Mouse (Mus musculus): ENCODE measurements around the gene C1qa. TPM values are rescaled to one million over a fixed set of nuclear protein-coding genes. Genes with fewer than 3 reads are reported as not detected.

The C1qa gene
- polyA plus RNA-seq, 1 experiment, result 140 TPM

DNA sequence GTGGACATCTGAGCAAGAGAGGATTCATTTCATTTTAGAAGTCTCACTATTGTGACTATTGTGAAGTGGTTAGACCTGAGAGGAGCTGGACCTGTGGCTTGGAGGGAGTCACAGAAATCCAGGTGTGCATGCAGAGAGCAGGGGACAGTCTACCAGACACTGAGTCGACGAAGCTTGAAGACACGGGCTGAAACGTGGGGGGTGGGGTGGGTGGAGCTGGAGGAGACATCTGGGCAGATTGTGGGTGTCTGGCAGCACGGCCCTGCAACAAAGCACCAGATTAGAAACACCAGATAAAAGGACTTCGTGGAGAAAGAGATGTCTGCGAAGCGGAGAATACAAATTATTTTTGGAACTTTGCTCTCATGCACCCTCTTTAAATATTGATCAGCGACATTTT, 35.1 kb downstream of the C1qa start:
- DNase-seq (ENCODE audit: low spot score), result no peak

DNA sequence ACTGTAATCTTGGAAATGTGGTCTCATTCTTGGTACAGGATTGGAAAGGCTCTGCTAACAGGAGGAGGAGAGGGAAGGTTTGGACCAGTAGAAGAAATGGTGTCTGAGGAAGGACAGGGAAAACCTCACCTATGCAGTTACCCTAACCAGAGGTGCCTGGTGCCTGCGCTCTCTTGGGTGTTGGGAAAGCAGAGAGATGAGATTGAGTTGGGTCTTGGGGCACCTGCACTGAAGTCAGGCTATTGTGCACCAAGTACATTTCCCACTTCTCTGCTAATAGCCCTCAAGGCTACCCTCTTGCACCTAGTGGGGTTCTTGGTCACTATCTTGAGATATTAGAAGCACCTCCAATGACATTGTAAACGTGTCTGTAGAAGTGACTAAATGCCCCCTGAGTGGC, 36.2 kb downstream of the C1qa start:
- no peak for DNase-seq (ENCODE audit: low spot score)

DNA sequence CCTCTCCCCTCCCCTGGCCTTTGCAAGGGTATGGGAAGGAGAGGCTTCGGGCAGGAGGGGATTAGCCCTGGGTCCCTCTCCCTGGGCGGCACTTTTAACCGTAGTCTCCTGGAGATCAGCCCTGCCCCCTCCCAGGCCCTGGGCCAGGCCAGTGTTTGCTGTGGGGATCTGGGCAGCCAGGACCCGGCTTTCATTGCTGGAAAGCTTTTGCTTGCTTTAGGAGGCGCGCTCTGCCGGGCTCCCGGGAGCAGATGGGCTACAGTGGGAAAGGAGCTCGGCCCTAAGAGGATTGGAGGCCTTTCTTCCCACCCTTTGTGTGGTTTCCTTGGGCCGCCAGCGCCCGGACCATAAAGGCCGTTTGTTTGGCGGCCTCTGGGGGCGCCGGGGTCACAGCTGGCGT, 36.8 kb downstream of the C1qa start:
- DNase-seq (ENCODE audit: low spot score), result no peak

DNA sequence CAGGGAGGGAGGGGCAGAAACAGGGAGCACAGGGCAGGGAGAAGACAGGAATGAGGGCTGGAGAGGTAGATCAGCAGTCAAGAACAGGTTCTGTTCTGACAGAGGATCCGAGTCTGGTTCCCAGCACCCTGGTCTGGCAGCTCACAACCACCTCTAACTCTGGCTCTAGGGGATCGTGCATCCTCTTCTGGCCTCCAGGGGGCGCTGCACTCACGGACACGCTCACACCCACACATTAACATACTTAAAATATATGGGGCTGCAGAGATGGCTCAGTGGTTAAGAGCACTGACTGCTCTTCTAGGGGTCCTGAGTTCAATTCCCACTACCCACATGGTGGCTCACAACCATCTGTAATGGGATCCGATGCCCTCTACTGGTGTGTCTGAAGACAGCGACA, 38.6 kb downstream of the C1qa start:
- no peak for DNase-seq (ENCODE audit: low spot score)

DNA sequence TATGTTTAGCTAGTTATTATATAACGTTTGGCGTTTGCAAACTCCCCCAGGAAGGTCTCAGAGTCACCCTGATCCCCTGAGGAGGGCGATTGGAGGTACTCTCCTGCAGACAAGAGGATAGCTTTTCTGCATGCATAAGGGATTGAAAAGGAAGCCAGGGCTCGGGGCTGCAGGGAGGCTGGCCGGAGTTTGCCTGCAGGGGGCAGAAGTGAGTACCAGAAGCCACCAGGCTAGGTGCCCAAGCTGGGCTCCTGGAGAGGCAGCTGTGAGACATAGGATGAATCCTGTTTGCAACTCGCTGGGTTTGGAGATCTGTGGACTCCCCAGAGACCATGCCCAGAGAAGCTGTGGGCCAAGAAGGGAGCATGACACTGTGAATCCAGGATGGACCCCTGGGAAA, 43.5 kb downstream of the C1qa start:
- DNase-seq (ENCODE audit: low spot score), result no peak

DNA sequence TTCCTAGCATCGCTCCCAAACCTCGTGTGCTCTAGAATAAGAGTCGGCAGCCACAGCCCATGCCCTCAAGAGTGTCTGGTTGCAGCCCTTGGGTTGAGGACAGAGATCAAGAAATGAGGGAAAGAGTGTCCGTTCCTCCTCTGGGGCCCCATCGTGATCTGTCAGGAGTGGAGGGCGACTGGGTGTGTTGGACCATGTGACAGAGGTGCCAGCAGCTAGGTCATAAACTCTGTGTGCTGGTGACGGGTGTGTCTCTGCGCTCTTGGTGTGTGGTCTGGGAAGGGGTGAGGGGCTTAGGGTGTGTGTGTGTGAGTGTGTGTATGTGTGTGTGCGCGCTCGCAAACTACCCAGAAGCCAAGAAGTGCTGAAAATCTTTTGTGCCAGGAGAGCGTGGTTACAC, 45.6 kb downstream of the C1qa start:
- no peak for DNase-seq (ENCODE audit: low spot score)

DNA sequence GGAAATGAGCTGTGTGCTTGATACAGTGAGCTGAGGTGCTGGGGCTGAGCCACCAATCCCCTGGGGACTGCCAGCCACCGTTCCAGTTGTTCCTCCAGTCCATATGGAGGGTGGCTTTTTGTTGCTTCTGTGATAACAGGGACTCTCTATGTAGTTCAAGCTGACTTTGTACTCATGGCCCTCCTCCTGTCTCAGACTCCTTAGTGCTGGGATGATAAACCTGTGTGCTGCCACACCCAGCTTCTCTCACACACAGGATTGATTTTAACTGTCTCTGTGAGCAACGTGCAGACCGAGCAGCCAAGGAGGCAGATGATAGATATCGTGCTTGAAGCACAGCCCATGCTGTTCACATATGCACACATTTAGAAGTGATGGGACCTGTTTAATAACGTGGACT, 46.5 kb downstream of the C1qa start:
- DNase-seq (ENCODE audit: low spot score), result no peak

DNA sequence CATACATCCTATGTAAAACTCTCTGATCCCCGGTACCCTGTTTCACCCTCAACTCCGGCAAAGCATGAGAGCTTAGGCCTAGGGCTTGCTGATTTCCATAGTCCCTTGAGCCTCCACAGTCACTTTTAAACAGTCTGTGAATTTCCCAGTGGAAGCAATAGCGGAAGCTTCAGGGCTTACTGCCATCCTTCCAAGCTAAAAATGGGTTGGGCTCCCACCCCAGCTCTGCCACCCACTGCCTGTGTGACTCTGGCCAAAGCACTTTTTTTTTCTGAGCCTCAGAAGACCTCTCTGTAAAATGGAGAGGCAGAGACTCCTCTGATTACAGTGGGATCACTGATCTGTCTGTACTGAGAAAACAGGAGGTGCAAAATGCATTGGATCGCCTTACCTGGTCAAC, 50.0 kb downstream of the C1qa start:
- no peak for DNase-seq (ENCODE audit: low spot score)

DNA sequence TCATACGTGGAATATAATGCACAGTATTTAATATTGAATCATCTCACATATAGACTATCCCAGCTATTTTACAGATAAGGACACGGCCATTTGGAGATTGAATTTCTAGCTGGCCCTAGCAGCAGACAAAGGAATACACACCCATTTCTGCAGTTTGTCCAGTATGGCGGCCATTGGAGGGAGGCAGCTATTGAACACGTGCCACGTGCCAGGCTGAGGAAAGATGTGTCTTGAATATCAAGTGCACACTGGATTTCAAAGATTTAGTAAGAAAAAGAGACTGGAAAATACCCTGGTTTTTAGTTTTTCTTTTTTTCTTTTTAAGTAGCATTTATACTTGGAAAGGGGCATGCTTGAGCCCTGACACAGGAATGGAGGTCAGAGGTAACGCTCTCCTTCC, 51.4 kb downstream of the C1qa start:
- DNase-seq (ENCODE audit: low spot score), result no peak

Other genes with a start within 250 kb of the C1qa start
- 7.2 and 8.4 TPM in 2 replicates for gene Ephb2, start 62.8 kb downstream of the C1qa start, polyA plus RNA-seq (2012; rRNA removed)
- 160 and 175 TPM in 2 replicates for gene C1qb, start 12.6 kb downstream of the C1qa start, polyA plus RNA-seq (2012; rRNA removed)
- 115 and 117 TPM in 2 replicates for gene C1qc, start 5.7 kb downstream of the C1qa start, polyA plus RNA-seq (2012; rRNA removed)
- 0.03 and 0.07 TPM in 2 replicates for gene Epha8, start 58.0 kb upstream of the C1qa start, polyA plus RNA-seq (2012; rRNA removed)
- 3.8 and 4.8 TPM in 2 replicates for gene Zbtb40, start 150.0 kb upstream of the C1qa start, polyA plus RNA-seq (2012; rRNA removed)

Data from urinary bladder, adult 2 months (tissue).